Mouse (Mus musculus) left cerebral cortex, adult 8-10 months (tissue): ENCODE measurements around the gene Tmem248. TPM values are rescaled to one million over a fixed set of nuclear protein-coding genes. Genes with fewer than 3 reads are reported as not detected.

ENCODE experiments used
- DNase-seq, 2 experiments: peaks; one replicate each; pipeline ENCODE4 v3.0.0; 2022; ENCODE audit warnings: low spot score in 2 of 2
- total RNA-seq, 4 experiments: library from RNA; stranded (reverse); gene quantifications; 2 replicates each; pipeline ENCODE4 v1.2.4; 2022

Gene Tmem248
- total RNA-seq, 4 experiments from 2014 or later = 45.9 to 56.3 (median 50.4) TPM

GRCm38 (mm10) chr5:130200233-130201029, 16.4 kb upstream of the Tmem248 start:
- no peak for DNase-seq

DNA sequence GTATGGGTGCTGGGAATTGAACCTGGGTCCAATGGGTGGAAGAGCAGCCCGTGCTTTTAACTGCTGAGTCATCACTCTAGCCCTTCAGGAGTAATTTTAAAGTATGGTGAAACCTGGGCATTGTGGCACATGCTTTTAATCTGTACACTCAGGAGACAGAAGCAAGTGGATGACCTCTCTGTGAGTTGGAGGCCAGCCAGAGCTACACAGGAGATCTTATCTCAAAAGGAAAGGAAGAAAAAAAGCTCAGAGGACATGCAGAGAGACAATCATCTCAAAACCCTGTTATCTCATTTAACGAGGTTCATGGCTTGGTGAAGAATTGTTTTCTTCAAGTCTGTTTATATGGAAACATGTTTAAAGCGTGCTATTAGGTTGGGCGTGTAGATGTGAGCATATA, 12.9 kb upstream of the Tmem248 start:
- DNase-seq = no peak

DNA sequence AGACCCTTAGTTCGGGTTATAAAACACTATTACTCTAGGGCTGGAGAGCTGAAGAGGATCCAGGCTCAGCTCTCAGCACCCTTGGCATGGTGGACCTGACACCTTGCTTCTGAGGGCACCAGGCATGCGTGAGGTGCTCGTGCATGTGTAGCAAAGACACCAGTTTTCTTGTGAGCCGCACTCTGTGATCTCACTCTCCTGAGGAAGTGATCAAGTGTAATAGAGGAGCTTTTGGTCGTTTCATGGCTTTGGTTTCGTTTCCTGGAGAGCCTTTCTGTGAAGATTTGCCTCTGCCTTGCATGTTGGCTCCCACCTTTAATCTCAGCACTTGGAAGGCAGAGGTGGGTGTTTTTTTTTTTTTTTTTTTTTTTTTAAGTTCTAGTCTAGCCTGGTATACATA, 12.3 kb upstream of the Tmem248 start:
- no peak for DNase-seq

DNA sequence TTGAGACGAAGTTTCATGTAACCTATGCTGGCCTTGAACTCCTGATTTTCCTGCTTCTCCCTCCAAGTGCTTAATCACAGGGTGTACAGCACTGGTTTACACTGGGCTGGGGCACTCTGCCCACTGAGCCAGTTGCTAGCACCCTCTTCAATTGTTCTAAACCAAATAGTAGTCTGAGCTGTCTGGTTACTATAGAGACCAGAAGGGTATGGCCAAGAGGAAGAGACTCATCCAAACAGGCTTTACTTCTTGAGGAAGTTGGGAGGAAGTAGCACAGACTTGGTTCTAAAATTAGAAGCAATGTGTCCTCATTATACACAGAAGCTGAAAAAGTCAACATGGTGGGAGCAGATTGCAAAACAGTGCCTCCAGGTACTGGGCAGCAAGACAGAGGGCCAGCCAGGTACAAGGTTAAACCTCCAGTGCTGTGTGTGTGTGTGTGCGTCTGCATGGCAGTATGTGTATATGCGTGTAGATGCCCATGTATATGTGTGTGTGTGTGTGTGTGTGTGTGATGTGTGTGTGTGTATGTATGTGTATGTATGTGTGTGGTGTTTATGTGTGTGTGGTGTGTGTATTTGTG, 11.3 kb upstream of the Tmem248 start:
- no peak for DNase-seq

DNA sequence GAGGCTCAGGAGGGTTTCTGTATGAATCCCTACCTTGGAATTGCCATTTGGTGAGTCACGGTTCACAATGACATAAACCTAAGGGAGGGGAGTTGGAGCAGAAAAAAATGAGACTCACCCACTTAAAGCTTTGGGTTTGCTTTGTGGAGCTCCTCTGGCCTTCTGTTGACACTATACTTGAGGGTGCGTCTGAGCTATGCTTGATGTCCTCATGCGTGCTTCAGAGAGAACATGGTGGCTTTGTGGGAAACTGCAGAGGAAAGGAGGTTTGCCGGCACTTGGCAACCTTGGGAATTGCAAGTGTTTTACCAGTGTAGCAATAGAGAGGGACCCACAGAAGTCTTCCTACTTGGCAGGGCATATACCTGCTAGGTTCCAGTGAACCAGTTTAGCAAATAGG, 9.6 kb upstream of the Tmem248 start:
- no peak for DNase-seq

DNA sequence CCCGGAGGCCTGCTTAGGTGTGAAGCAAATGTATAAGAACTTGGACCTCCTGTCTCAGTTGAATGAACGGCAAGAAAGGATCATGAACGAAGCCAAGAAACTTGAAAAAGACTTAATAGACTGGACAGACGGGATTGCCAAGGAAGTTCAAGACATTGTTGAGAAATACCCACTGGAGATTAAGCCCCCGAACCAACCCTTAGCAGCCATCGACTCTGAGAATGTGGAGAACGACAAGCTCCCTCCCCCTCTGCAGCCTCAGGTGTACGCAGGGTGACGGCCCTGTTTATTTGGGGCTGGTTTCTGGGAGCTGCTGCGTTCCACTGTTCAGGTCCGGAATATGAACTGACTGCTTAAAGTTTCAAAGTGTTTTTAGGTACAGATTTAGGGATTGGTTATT, 3.9 kb upstream of the Tmem248 start:
- no peak for DNase-seq

GRCm38 (mm10) chr5:130217406-130217805, 525 bp downstream of the Tmem248 start:
- no peak for DNase-seq

DNA sequence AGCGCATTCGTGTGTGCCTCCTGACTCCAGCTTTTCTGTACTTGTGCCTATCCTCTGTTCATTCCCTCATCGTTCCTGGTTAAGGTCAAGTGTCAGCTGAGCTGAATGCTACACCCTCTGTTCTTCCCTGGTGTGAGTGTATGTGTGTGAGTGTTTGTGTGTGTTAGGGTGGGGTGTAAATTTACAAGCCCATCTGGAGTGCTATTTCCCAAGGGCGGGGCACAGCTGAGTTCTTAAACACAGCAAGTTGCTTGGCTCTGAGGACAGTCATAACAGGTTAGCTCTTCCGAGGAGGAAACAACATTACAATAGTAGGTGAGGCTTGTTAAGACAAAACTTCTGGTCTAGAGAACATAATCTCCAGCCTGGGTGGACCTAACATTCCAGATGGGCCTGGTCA, 1.5 kb downstream of the Tmem248 start:
- DNase-seq = no peak

GRCm38 (mm10) chr5:130221316-130221715, 4.4 kb downstream of the Tmem248 start:
- no peak for DNase-seq

GRCm38 (mm10) chr5:130221760-130222145, 4.9 kb downstream of the Tmem248 start:
- DNase-seq = peak in 1 of 2 experiments; percentile 33

- peak; percentile 89 to 96 for DNase-seq
Measured at GRCm38 (mm10) chr5:130222146-130223004, 5.5 kb downstream of the Tmem248 start.

DNA sequence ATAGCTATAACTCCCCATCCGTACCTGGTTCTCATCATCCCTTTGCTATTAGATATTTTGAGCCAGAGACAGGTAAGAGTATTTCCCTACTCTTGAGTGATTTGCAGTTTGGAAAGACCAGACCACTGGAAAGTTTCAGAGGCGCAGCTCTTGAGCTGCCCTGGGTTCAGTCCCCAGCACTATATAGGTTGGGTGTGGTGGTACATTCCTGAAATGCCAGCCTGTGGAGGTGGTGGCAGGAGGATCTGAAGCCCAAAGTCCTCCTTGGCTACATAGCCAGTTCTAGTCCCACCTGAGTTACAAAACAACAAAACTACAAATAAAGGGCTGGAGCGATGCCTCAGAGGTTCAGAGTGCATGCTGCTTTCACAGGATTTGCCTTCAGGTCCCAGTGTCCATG, 9.9 kb downstream of the Tmem248 start:
- no peak for DNase-seq

DNA sequence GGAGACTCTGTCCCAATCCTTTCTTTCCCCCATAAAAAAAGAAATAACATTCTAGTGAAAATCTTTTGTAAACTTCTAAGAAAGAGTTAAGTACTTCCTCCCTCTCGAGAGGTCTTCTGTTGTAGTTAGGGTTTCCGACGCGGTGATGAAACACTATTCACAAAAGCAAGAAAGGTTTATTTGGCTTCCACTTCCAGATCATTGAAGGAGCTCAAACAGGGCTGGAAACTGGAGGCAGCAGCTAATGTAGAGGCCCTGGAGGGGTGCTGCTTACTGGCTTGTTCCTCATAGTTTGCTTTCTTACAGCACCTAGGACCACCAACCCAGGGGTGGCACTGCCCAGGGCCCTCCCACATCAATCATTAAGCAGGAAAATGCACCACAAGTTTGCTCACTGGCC, 11.2 kb downstream of the Tmem248 start:
- no peak for DNase-seq

- no peak for DNase-seq
Measured at GRCm38 (mm10) chr5:130236302-130236701, 19.4 kb downstream of the Tmem248 start.

GRCm38 (mm10) chr5:130239236-130239635, 22.4 kb downstream of the Tmem248 start:
- no peak for DNase-seq

DNA sequence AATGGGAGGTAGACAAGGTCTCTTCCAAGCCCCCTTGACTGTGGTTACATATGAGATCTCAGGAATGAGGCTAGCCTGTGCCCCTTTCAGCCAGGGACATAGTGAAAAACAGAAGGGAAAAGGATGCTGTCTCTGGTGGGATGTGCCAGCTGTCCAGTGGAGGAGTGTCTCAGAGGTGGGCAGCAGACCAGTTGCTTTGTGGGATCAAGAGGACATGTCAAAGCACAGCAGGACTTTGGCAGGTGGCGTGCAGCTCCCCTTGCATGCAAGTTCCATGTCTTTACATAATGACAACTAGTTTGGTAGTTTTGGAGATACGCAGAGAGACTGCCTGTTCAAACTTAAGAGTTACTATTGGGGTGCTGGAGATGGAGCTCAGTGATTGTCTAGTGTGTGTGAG, 23.0 kb downstream of the Tmem248 start:
- DNase-seq = no peak

GRCm38 (mm10) chr5:130241426-130241825, 24.5 kb downstream of the Tmem248 start:
- DNase-seq = no peak

DNA sequence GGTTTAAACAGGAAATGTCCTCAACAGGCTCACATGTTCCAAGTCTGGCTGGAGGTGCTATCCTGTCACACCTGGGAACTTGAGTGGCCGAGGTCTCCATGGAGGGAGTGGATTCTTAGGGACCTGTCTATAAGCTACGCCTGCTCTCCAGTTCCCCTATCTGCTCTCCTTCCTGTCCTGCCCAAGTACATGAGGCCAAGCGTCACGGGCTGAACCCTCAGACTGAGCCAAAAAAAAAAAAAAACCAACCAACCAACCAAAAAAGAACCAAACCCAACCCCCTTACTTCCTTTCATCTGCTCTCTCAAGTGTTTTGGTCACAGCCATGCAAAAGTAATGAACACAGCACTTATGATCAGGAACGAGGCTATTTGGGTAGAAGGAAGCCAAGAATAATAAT, 30.9 kb downstream of the Tmem248 start:
- DNase-seq = no peak

DNA sequence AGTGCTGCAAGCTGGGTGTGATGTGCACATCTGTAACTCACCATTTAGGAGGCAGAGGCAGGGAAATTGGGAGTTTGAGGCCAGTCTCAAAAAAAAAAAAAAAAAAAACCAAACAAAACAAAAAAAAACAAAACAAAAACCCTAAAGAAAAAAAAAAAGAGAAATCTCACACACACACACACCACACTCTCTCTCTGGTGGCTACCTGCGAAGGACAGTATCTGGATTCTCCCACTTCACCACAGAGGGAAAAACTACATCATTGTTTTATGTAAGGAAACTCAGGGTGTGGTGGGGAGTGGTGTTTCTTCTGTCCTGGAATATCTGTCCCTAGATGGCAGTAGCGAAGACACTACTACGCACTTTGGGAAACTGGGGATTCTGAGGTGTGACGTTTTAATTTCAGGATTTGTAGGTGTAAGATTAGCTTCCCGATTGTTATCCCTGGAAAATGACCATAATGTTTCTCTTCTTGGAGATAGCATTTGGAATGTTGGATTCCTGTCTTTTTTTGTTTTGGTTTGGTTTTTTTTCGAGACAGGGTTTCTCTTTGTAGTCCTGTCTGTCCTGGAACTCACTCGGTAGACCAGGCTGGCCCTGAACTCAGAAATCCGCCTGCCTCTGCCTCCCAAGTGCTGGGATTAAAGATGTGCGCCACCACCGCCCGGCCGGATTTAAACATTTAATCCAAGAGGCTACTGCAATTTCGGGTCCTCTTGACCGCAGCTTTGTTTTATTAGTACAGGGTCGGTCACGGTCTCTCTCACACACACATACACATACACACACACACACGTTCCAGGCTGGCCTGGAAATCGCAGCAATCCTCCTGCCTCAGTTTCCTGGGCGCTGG, 37.5 kb downstream of the Tmem248 start:
- DNase-seq = no peak

GRCm38 (mm10) chr5:130255017-130255720, 38.3 kb downstream of the Tmem248 start, which contains the start of the genes Sbds and Tyw1:
TSS of gene Sbds (minus strand) at chr5:130255530.
TSS of gene Tyw1 (plus strand) at chr5:130255619.
- peak; percentile 92 to 98 for DNase-seq
